ENCODE assay signal across 18 mouse cellular contexts in the genomic region with DNA sequence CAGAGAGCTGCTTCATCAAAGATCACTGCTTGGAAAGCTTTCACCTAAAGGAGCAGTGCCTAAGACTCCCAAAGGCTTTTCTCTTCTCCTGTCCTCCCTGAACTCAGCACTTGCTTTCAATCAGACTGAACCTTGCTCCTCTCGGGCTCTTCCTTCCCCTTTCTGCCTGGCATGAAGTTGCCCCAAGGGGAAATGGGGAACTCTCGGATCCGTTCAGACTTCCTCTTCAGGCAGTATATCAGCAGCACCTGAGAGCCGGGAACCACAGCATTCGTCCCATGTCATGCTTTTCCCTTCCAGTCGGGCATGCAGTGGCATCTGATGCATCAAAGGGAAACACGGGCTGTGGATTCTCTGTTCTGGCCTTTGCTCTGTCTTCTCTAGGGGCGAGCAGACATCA.
A peak's percentile ranks its signal among the peaks of the same experiment; 100 is the strongest.
DNase-seq lines count a peak whose midpoint lies in the region; ATAC-seq and TF ChIP-seq lines count a peak whose summit lies in the region.
"Had no signal": no experiment of that assay in that cellular context is flagged by ENCODE, and none has a peak within 500 bp of the region (broad histone marks: within the 10 kb centered on the region; RNA-seq: fewer than 3 reads in every experiment).

No protein-coding gene starts in this region.

- H3K27ac ChIP-seq in liver, embryonic 14.5 days: no peak overlapping the region
- H3K27ac ChIP-seq in liver, embryonic 12.5 days: no peak overlapping the region
- H3K27ac ChIP-seq: forebrain, embryonic 10.5 days; heart, embryonic 13.5 days; kidney, embryonic 15.5 days; limb, embryonic 15.5 days; midbrain, embryonic 13.5 days; stomach, embryonic 15.5 days had no signal

- no peaks in the 10 kb centered on the region for H3K4me1 ChIP-seq in liver, embryonic 14.5 days (replicated peaks; ENCODE audit: control insufficient read depth in 2 of 2, insufficient read depth in 2 of 2, low read length in 1 of 2)
- H3K4me1 ChIP-seq in liver, embryonic 12.5 days: no peaks in the 10 kb centered on the region
- H3K4me1 ChIP-seq: forebrain, embryonic 10.5 days; heart, embryonic 13.5 days; kidney, embryonic 15.5 days; limb, embryonic 15.5 days; midbrain, embryonic 13.5 days; stomach, embryonic 15.5 days had no signal

- H3K27me3 ChIP-seq in liver, embryonic 14.5 days (ENCODE audit: control insufficient read depth, insufficient read depth, low read length): no peaks in the 10 kb centered on the region
- H3K27me3 ChIP-seq in liver, embryonic 12.5 days (replicated peaks): no peaks in the 10 kb centered on the region
- H3K27me3 ChIP-seq: heart, embryonic 13.5 days; kidney, embryonic 15.5 days; limb, embryonic 15.5 days; midbrain, embryonic 13.5 days; stomach, embryonic 15.5 days had no signal

- no peak for TF ChIP-seq CTCF in liver, embryonic 14.5 days (IDR thresholded peaks at IDR 0.05; ENCODE audit: low read depth)

- H3K9ac ChIP-seq in liver, embryonic 14.5 days (replicated peaks): no peak overlapping the region
- no peak overlapping the region for H3K9ac ChIP-seq in liver, embryonic 12.5 days
- H3K9ac ChIP-seq: heart, embryonic 13.5 days; kidney, embryonic 15.5 days; limb, embryonic 15.5 days; midbrain, embryonic 13.5 days; stomach, embryonic 15.5 days had no signal

- no peak for ATAC-seq in liver, embryonic 14.5 days (ENCODE audit: insufficient read depth)
- ATAC-seq in liver, embryonic 12.5 days: no peak
- peak; percentile 98 to 99 for ATAC-seq in hematopoietic stem cell, adult 5-6 weeks (replicated peaks in 1 of 2; ENCODE audit: insufficient read depth in 1 of 2, low FRiP score in 2 of 2, low TSS enrichment in 1 of 2, low read depth in 1 of 2, poor library complexity in 2 of 2, severe bottlenecking in 2 of 2)
- ATAC-seq: inflammation-experienced regulatory T-cells, adult 6 months; lung, postnatal 0 days; midbrain, embryonic 13.5 days had no signal

- 11% methylated on average over 8 of the region's 8 CpGs for WGBS in liver, embryonic 14.5 days (ENCODE audit: insufficient replicate concordance)
- whole genome bisulfite sequencing in liver, embryonic 12.5 days (ENCODE audit: insufficient replicate concordance): 13% methylated on average over 8 of the region's 8 CpGs

- no peaks in the 10 kb centered on the region for H3K9me3 ChIP-seq in liver, embryonic 14.5 days (ENCODE audit: control insufficient read depth, low read length)
- no peaks in the 10 kb centered on the region for H3K9me3 ChIP-seq in liver, embryonic 12.5 days (replicated peaks)
- H3K9me3 ChIP-seq: forebrain, embryonic 10.5 days; heart, embryonic 13.5 days; kidney, embryonic 15.5 days; limb, embryonic 15.5 days; midbrain, embryonic 13.5 days; stomach, embryonic 15.5 days had no signal

- H3K4me2 ChIP-seq in liver, embryonic 14.5 days (ENCODE audit: low read depth): no peak overlapping the region
- no peak overlapping the region for H3K4me2 ChIP-seq in liver, embryonic 12.5 days
- H3K4me2 ChIP-seq: heart, embryonic 13.5 days; kidney, embryonic 15.5 days; limb, embryonic 15.5 days; midbrain, embryonic 13.5 days; stomach, embryonic 15.5 days had no signal

- intact Hi-C loops in gastrocnemius, postnatal 14 days (cut with DNase I; ENCODE audit: low total_unique reads): no loop called here

- no peaks in the 10 kb centered on the region for H3K36me3 ChIP-seq in liver, embryonic 14.5 days (replicated peaks; ENCODE audit: control insufficient read depth, insufficient read depth, low read depth)
- no peaks in the 10 kb centered on the region for H3K36me3 ChIP-seq in liver, embryonic 12.5 days
- H3K36me3 ChIP-seq: forebrain, embryonic 10.5 days; heart, embryonic 13.5 days; kidney, embryonic 15.5 days; limb, embryonic 15.5 days; midbrain, embryonic 13.5 days; stomach, embryonic 15.5 days had no signal

- no peak overlapping the region for H3K4me3 ChIP-seq in liver, embryonic 14.5 days (ENCODE audit: insufficient read depth in 1 of 2, low read depth in 2 of 2, low read length in 2 of 2)
- no peak overlapping the region for H3K4me3 ChIP-seq in liver, embryonic 12.5 days
- H3K4me3 ChIP-seq: forebrain, embryonic 10.5 days; heart, embryonic 13.5 days; kidney, embryonic 15.5 days; limb, embryonic 15.5 days; midbrain, embryonic 13.5 days; stomach, embryonic 15.5 days had no signal

- DNase-seq in gastrocnemius, postnatal 10 days: peak; percentile 4
- no peak for DNase-seq in gastrocnemius, postnatal 14 days
- peak in 2 of 3 experiments; percentile 2 to 4 for DNase-seq in liver, embryonic 14.5 days (ENCODE audit: low read depth in 3 of 3, low spot score in 3 of 3)
- DNase-seq in skeletal muscle tissue, adult 2 months (ENCODE audit: low read depth, low spot score): peak; percentile 4
- no peak for DNase-seq in testis, postnatal 10 days (ENCODE audit: low spot score)
- no peak for DNase-seq in right cerebral cortex, postnatal 36 days (ENCODE audit: low spot score in 2 of 2)
- DNase-seq: cerebellum, adult 11-12 months; right cerebral cortex, postnatal 14 days had no signal

- no peak for TF ChIP-seq EP300 in liver, embryonic 14.5 days (IDR thresholded peaks at IDR 0.05; ENCODE audit: low read depth)

Comparison
In these comparisons a context has a peak if more than half of its experiments do, and no peak if none do; other contexts are left out.
1. DNase-seq: peak in gastrocnemius, postnatal 10 days (single experiment), liver, embryonic 14.5 days (2 of 3) and skeletal muscle tissue, adult 2 months (single experiment); none in gastrocnemius, postnatal 14 days (single experiment), testis, postnatal 10 days (single experiment) and right cerebral cortex, postnatal 36 days (0 of 2).
2. ATAC-seq: peak in hematopoietic stem cell, adult 5-6 weeks (2 of 2); none in liver, embryonic 14.5 days (single experiment) and liver, embryonic 12.5 days (single experiment).